In the genomic region with DNA sequence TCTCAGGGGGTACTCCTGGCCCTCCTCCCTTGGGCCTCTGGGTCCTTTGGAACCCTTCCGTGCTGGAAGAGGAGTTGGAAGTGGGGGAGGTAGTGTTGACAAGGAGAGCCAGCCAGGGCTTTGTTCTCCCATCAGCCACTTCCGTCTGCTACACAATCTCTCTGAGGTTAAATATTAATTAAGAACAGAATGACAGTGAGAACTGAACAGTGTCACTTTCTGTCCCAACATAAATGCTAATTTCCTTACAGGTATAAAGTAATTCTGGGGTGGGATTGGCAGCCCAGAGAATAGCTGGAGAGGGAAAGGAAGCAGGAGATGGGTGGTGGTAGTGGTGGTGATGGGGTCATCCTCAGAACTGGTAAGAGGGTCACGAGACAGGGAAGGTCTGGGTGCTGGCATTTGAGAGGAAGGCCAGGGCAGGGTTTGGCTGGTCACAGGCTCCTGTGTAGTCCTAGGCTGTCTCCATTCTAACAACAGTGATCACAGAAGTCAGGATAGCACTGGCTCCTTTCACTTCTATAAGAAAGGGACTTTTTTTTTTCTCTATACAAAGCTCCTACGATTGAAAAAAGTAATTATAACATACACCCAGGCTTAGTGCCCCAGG, we compare ENCODE assay signal across 11 mouse cellular contexts. TPM values are rescaled to one million over a fixed set of nuclear protein-coding genes. Genes with fewer than 3 reads are reported as not detected.
DNase-seq lines count a peak whose midpoint lies in the region; ATAC-seq lines count a peak whose summit lies in the region.
"Had no signal": no experiment of that assay in that cellular context is flagged by ENCODE, and none has a peak within 500 bp of the region (broad histone marks: within the 10 kb centered on the region; RNA-seq: fewer than 3 reads in every experiment).

No protein-coding gene starts in this region.

- no peak overlapping the region for H3K27ac ChIP-seq in hindbrain, embryonic 14.5 days
- no peak overlapping the region for H3K27ac ChIP-seq in hindbrain, embryonic 10.5 days
- no peak overlapping the region for H3K27ac ChIP-seq in forebrain, embryonic 16.5 days (ENCODE audit: low read length)
- no peak overlapping the region for H3K27ac ChIP-seq in intestine, embryonic 15.5 days
- H3K27ac ChIP-seq in limb, embryonic 10.5 days, result peak overlapping the region; percentile 74
- H3K27ac ChIP-seq: neural tube, embryonic 13.5 days had no signal

- no peaks in the 10 kb centered on the region for H3K36me3 ChIP-seq in hindbrain, embryonic 14.5 days (replicated peaks; ENCODE audit: control insufficient read depth, insufficient read depth)
- no peaks in the 10 kb centered on the region for H3K36me3 ChIP-seq in hindbrain, embryonic 10.5 days
- no peaks in the 10 kb centered on the region for H3K36me3 ChIP-seq in forebrain, embryonic 16.5 days (ENCODE audit: control insufficient read depth, insufficient read depth)
- H3K36me3 ChIP-seq in intestine, embryonic 15.5 days, result no peaks in the 10 kb centered on the region
- H3K36me3 ChIP-seq in limb, embryonic 10.5 days, result no peaks in the 10 kb centered on the region
- H3K36me3 ChIP-seq: neural tube, embryonic 13.5 days had no signal

- WGBS in hindbrain, embryonic 14.5 days, result 32% methylated on average over 4 of the region's 4 CpGs
- WGBS in hindbrain, embryonic 10.5 days, result 45% methylated on average over 4 of the region's 4 CpGs
- WGBS in forebrain, embryonic 16.5 days, result 43% methylated on average over 4 of the region's 4 CpGs
- WGBS in intestine, embryonic 15.5 days, result 39% methylated on average over 4 of the region's 4 CpGs
- WGBS in limb, embryonic 10.5 days, result 49% methylated on average over 4 of the region's 4 CpGs

- no peaks in the 10 kb centered on the region for H3K27me3 ChIP-seq in hindbrain, embryonic 14.5 days (ENCODE audit: control insufficient read depth, insufficient read depth, low read length)
- peaks cover 3% of the 10 kb centered on the region; the same call in 1 of the 2 replicates for H3K27me3 ChIP-seq in hindbrain, embryonic 10.5 days (ENCODE audit: insufficient read depth, poor library complexity, severe bottlenecking)
- H3K27me3 ChIP-seq in forebrain, embryonic 16.5 days (replicated peaks; ENCODE audit: control insufficient read depth, insufficient read depth, low read length), result no peaks in the 10 kb centered on the region; the same call in 1 of the 2 replicates
- H3K27me3 ChIP-seq in intestine, embryonic 15.5 days (replicated peaks), result no peaks in the 10 kb centered on the region; the same call in 1 of the 2 replicates
- no peaks in the 10 kb centered on the region for H3K27me3 ChIP-seq in limb, embryonic 10.5 days (ENCODE audit: low read depth, poor library complexity, severe bottlenecking)
- H3K27me3 ChIP-seq: neural tube, embryonic 13.5 days had no signal

- no peak overlapping the region for H3K9ac ChIP-seq in hindbrain, embryonic 14.5 days
- H3K9ac ChIP-seq in forebrain, embryonic 16.5 days (replicated peaks; ENCODE audit: low read depth, low read length), result no peak overlapping the region
- H3K9ac ChIP-seq in intestine, embryonic 15.5 days, result no peak overlapping the region
- H3K9ac ChIP-seq: neural tube, embryonic 13.5 days had no signal

- no peaks in the 10 kb centered on the region for H3K9me3 ChIP-seq in hindbrain, embryonic 14.5 days (ENCODE audit: control insufficient read depth, low read length)
- H3K9me3 ChIP-seq in hindbrain, embryonic 10.5 days, result no peaks in the 10 kb centered on the region
- no peaks in the 10 kb centered on the region for H3K9me3 ChIP-seq in forebrain, embryonic 16.5 days (ENCODE audit: control insufficient read depth, low read length)
- no peaks in the 10 kb centered on the region for H3K9me3 ChIP-seq in intestine, embryonic 15.5 days
- no peaks in the 10 kb centered on the region for H3K9me3 ChIP-seq in limb, embryonic 10.5 days (replicated peaks)
- H3K9me3 ChIP-seq: neural tube, embryonic 13.5 days had no signal

- H3K4me1 ChIP-seq in hindbrain, embryonic 14.5 days (replicated peaks; ENCODE audit: control insufficient read depth, insufficient read depth, low read length), result peaks cover 10% of the 10 kb centered on the region
- H3K4me1 ChIP-seq in hindbrain, embryonic 10.5 days (replicated peaks), result peaks cover 13% of the 10 kb centered on the region
- H3K4me1 ChIP-seq in forebrain, embryonic 16.5 days (replicated peaks; ENCODE audit: control insufficient read depth, insufficient read depth, low read length), result peaks cover 8% of the 10 kb centered on the region
- H3K4me1 ChIP-seq in intestine, embryonic 15.5 days (replicated peaks), result peaks cover 7% of the 10 kb centered on the region; the same call in 1 of the 2 replicates
- peaks cover 32% of the 10 kb centered on the region for H3K4me1 ChIP-seq in limb, embryonic 10.5 days

- peak; percentile 40; the same call in 1 of the 2 replicates for ATAC-seq in hindbrain, embryonic 14.5 days (ENCODE audit: low FRiP score)
- peak; percentile 54 for ATAC-seq in forebrain, embryonic 16.5 days
- peak; percentile 84 for ATAC-seq in intestine, embryonic 15.5 days

- H3K4me2 ChIP-seq in hindbrain, embryonic 14.5 days (replicated peaks), result no peak overlapping the region
- no peak overlapping the region for H3K4me2 ChIP-seq in forebrain, embryonic 16.5 days (ENCODE audit: low read length)
- H3K4me2 ChIP-seq in intestine, embryonic 15.5 days (replicated peaks), result peak overlapping the region; percentile 36; the same call in 1 of the 2 replicates

- H3K4me3 ChIP-seq in hindbrain, embryonic 14.5 days (replicated peaks; ENCODE audit: low read length), result no peak overlapping the region
- H3K4me3 ChIP-seq in hindbrain, embryonic 10.5 days, result no peak overlapping the region
- H3K4me3 ChIP-seq in forebrain, embryonic 16.5 days (replicated peaks; ENCODE audit: low read length), result no peak overlapping the region
- no peak overlapping the region for H3K4me3 ChIP-seq in intestine, embryonic 15.5 days (replicated peaks)
- no peak overlapping the region for H3K4me3 ChIP-seq in limb, embryonic 10.5 days
- H3K4me3 ChIP-seq: neural tube, embryonic 13.5 days had no signal

- no peak for DNase-seq in hindbrain, embryonic 14.5 days (ENCODE audit: low spot score)
- no peak for DNase-seq in hindbrain, embryonic 10.5 days (ENCODE audit: low spot score)
- no peak for DNase-seq in limb, embryonic 10.5 days (ENCODE audit: low spot score)
- DNase-seq in cerebellum, postnatal 4 days (ENCODE audit: low spot score in 2 of 2), result no peak
- no peak for DNase-seq in right cerebral cortex, postnatal 14 days
- DNase-seq in MN1 (ENCODE audit: low spot score), result no peak
- DNase-seq: adrenal gland, adult 8-10 months; cerebellum, adult 18-20 months had no signal

RNA-seq across cellular contexts. Expression of gene Siae, which starts 13.2 kb away (rescaled TPM):
- 14.2 and 14.3 TPM in 2 replicates for polyA plus RNA-seq in hindbrain, embryonic 14.5 days (2014; fragmentation: Nextera tagmentation; extraction: Ambion mirVana)
- 6.0 and 8.2 TPM in 2 replicates for polyA plus RNA-seq in hindbrain, embryonic 10.5 days (2016; fragmentation: Nextera tagmentation; extraction: Ambion mirVana)
- polyA plus RNA-seq in forebrain, embryonic 16.5 days (2015; fragmentation: Nextera tagmentation; extraction: Ambion mirVana), result 9.2 and 9.4 TPM in 2 replicates
- polyA plus RNA-seq in intestine, embryonic 15.5 days (2015; fragmentation: Nextera tagmentation; extraction: Ambion mirVana), result 13.9 and 14.5 TPM in 2 replicates
- polyA plus RNA-seq in limb, embryonic 10.5 days (2016; fragmentation: Nextera tagmentation; extraction: Ambion mirVana), result 3.1 and 3.4 TPM in 2 replicates

RNA-seq across cellular contexts. Expression of gene Nrgn, which starts 16.0 kb away (rescaled TPM):
- 3.4 and 3.8 TPM in 2 replicates for polyA plus RNA-seq in hindbrain, embryonic 14.5 days (2014; fragmentation: Nextera tagmentation; extraction: Ambion mirVana)
- 1.2 and 2.6 TPM in 2 replicates for polyA plus RNA-seq in hindbrain, embryonic 10.5 days (2016; fragmentation: Nextera tagmentation; extraction: Ambion mirVana)
- 19.0 and 25.9 TPM in 2 replicates for polyA plus RNA-seq in forebrain, embryonic 16.5 days (2015; fragmentation: Nextera tagmentation; extraction: Ambion mirVana)
- polyA plus RNA-seq in intestine, embryonic 15.5 days (2015; fragmentation: Nextera tagmentation; extraction: Ambion mirVana), result 2.9 and 3.7 TPM in 2 replicates
- 0.89 and 1.9 TPM in 2 replicates for polyA plus RNA-seq in limb, embryonic 10.5 days (2016; fragmentation: Nextera tagmentation; extraction: Ambion mirVana)

RNA-seq across cellular contexts. Expression of gene Vsig2, which starts 29.7 kb away (rescaled TPM):
- 0.42 and 1.1 TPM in 2 replicates for polyA plus RNA-seq in hindbrain, embryonic 14.5 days (2014; fragmentation: Nextera tagmentation; extraction: Ambion mirVana)
- 0.60 and 0.78 TPM in 2 replicates for polyA plus RNA-seq in hindbrain, embryonic 10.5 days (2016; fragmentation: Nextera tagmentation; extraction: Ambion mirVana)
- polyA plus RNA-seq in forebrain, embryonic 16.5 days (2015; fragmentation: Nextera tagmentation; extraction: Ambion mirVana), result 0.86 and 0.89 TPM in 2 replicates
- polyA plus RNA-seq in intestine, embryonic 15.5 days (2015; fragmentation: Nextera tagmentation; extraction: Ambion mirVana), result 2.6 and 3.0 TPM in 2 replicates
- 0.55 and 0.74 TPM in 2 replicates for polyA plus RNA-seq in limb, embryonic 10.5 days (2016; fragmentation: Nextera tagmentation; extraction: Ambion mirVana)

RNA-seq across cellular contexts. Expression of gene Esam, which starts 40.8 kb away (rescaled TPM):
- polyA plus RNA-seq in hindbrain, embryonic 14.5 days (2014; fragmentation: Nextera tagmentation; extraction: Ambion mirVana), result 48.3 and 49.3 TPM in 2 replicates
- polyA plus RNA-seq in hindbrain, embryonic 10.5 days (2016; fragmentation: Nextera tagmentation; extraction: Ambion mirVana), result 31.9 and 34.1 TPM in 2 replicates
- polyA plus RNA-seq in forebrain, embryonic 16.5 days (2015; fragmentation: Nextera tagmentation; extraction: Ambion mirVana), result 42.4 and 44.6 TPM in 2 replicates
- polyA plus RNA-seq in intestine, embryonic 15.5 days (2015; fragmentation: Nextera tagmentation; extraction: Ambion mirVana), result 47.4 and 49.0 TPM in 2 replicates
- polyA plus RNA-seq in limb, embryonic 10.5 days (2016; fragmentation: Nextera tagmentation; extraction: Ambion mirVana), result 33.7 and 34.3 TPM in 2 replicates

RNA-seq across cellular contexts. Expression of gene Spa17, which starts 44.8 kb away (rescaled TPM):
- polyA plus RNA-seq in hindbrain, embryonic 14.5 days (2014; fragmentation: Nextera tagmentation; extraction: Ambion mirVana), result 10.2 and 14.1 TPM in 2 replicates
- 12.1 and 22.2 TPM in 2 replicates for polyA plus RNA-seq in hindbrain, embryonic 10.5 days (2016; fragmentation: Nextera tagmentation; extraction: Ambion mirVana)
- polyA plus RNA-seq in forebrain, embryonic 16.5 days (2015; fragmentation: Nextera tagmentation; extraction: Ambion mirVana), result 6.1 and 6.9 TPM in 2 replicates
- 3.7 and 3.8 TPM in 2 replicates for polyA plus RNA-seq in intestine, embryonic 15.5 days (2015; fragmentation: Nextera tagmentation; extraction: Ambion mirVana)
- 5.4 and 6.4 TPM in 2 replicates for polyA plus RNA-seq in limb, embryonic 10.5 days (2016; fragmentation: Nextera tagmentation; extraction: Ambion mirVana)
